Mouse (Mus musculus) heart, embryonic 14.5 days (tissue): ENCODE data around the gene Dab2. TPM values are rescaled to one million over a fixed set of nuclear protein-coding genes. Genes with fewer than 3 reads are reported as not detected.

ENCODE experiments used
- ATAC-seq: fragments of 200-750 bp; cut with Nextera tagmentation; 2 replicates; pipeline ENCODE4 v1.8.0; 2017; ENCODE audit warnings: low read depth, moderate TSS enrichment; ENCODE audit not compliant: insufficient number of reproducible peaks, insufficient read depth, low FRiP score
- H3K27ac ChIP-seq, 2 experiments: fragments of 200-500 bp in 1 of 2; fragments of 300-500 bp in 1 of 2; sonication (generic) in 1 of 2; replicated peaks in 1 of 2; 2 replicates each; pipeline ENCODE4 v1.5.1; 2012 to 2014; ENCODE audit warnings: low read depth in 2 of 2, low read length in 2 of 2, control low read depth in 1 of 2, mild to moderate bottlenecking in 1 of 2, mixed read lengths in 1 of 2; ENCODE audit not compliant: control insufficient read depth in 1 of 2, insufficient read depth in 1 of 2
- H3K27me3 ChIP-seq: fragments of 300-500 bp; sonication (generic); 2 replicates; pipeline ENCODE4 v1.6.1; 2014; ENCODE audit warnings: mild to moderate bottlenecking, low read length, control low read depth; ENCODE audit not compliant: control insufficient read depth, insufficient read depth
- H3K36me3 ChIP-seq: fragments of 300-500 bp; sonication (generic); 2 replicates; pipeline ENCODE4 v1.6.1; 2014; ENCODE audit warnings: mild to moderate bottlenecking, control low read depth, low read length, mixed read lengths; ENCODE audit not compliant: control insufficient read depth, insufficient read depth
- H3K4me1 ChIP-seq, 2 experiments: fragments of 200-500 bp in 1 of 2; fragments of 300-500 bp in 1 of 2; sonication (generic) in 1 of 2; 2 replicates each; pipeline ENCODE4 v1.6.1; 2012 to 2014; ENCODE audit warnings: low read length in 2 of 2, control low read depth in 1 of 2, mixed read lengths in 1 of 2; ENCODE audit not compliant: control insufficient read depth in 2 of 2, insufficient read depth in 2 of 2
- H3K4me2 ChIP-seq: fragments of 300-500 bp; sonication (generic); 2 replicates; pipeline ENCODE4 v1.6.1; 2014; ENCODE audit warnings: mild to moderate bottlenecking, low read length
- H3K4me3 ChIP-seq, 2 experiments: fragments of 200-500 bp in 1 of 2; fragments of 300-500 bp in 1 of 2; sonication (generic) in 1 of 2; 2 replicates each; pipeline ENCODE4 v1.5.1; 2012 to 2014; ENCODE audit warnings: low read length in 2 of 2, mild to moderate bottlenecking in 2 of 2, control low read depth in 1 of 2, low read depth in 1 of 2, moderate library complexity in 1 of 2; ENCODE audit not compliant: control insufficient read depth in 1 of 2, insufficient read depth in 1 of 2
- H3K9ac ChIP-seq: fragments of 300-500 bp; sonication (generic); 2 replicates; pipeline ENCODE4 v1.6.1; 2014; ENCODE audit warnings: mild to moderate bottlenecking, low read length
- H3K9me3 ChIP-seq: fragments of 300-500 bp; sonication (generic); 2 replicates; pipeline ENCODE4 v1.6.1; 2016; ENCODE audit warnings: low read length, control low read depth; ENCODE audit not compliant: control insufficient read depth
- WGBS: fragments of 180-500 bp; shearing (Covaris S2); extraction: QIAGEN DNeasy Blood & Tissue Kit; methylation state at CpG from one replicate; pipeline ENCODE4 v1.1.7; 2014; 5-methylcytosine and 5-hydroxymethylcytosine counted together
- polyA plus RNA-seq: library from polyadenylated mRNA; unstranded; fragments of >200 nt; fragmentation: Nextera tagmentation; extraction: Ambion mirVana; gene quantifications from 2 replicates; pipeline ENCODE4 v1.2.1, GENCODE M21; 2014

Dab2 gene
- polyA plus RNA-seq, 1 experiment from 2014 or later = 36.4 TPM

- Histone ChIP-seq H3K9me3 (no peaks in the 10 kb centered on the region), H3K36me3 (no peaks in the 10 kb centered on the region), H3K27me3 (no peaks in the 10 kb centered on the region), H3K9ac (no peak overlapping the region), H3K4me3 (no peak overlapping the region), H3K4me1 (peaks cover 2 to 10% of the 10 kb centered on the region in 2 experiments; a peak in 1 of 4 replicates), H3K4me2 (no peak overlapping the region), H3K27ac (no peak overlapping the region)
- WGBS = 84% methylated on average over 8 of the region's 8 CpGs
- no peak for ATAC-seq
Observed at GRCm38 (mm10) chr15:6409031-6409430, 109.4 kb downstream of the Dab2 start.

GRCm38 (mm10) chr15:6410161-6410560 is 110.6 kb downstream of the Dab2 start:
- Histone ChIP-seq H3K27ac (no peak overlapping the region), H3K9me3 (no peaks in the 10 kb centered on the region), H3K36me3 (no peaks in the 10 kb centered on the region), H3K4me1 (peaks cover 2 to 10% of the 10 kb centered on the region in 2 experiments; a peak in 1 of 4 replicates), H3K9ac (no peak overlapping the region), H3K4me3 (no peak overlapping the region), H3K4me2 (no peak overlapping the region), H3K27me3 (no peaks in the 10 kb centered on the region)
- ATAC-seq = no peak
- 82% methylated on average over 3 of the region's 3 CpGs for WGBS

GRCm38 (mm10) chr15:6411334-6411733 is 111.7 kb downstream of the Dab2 start:
- ATAC-seq = no peak

GRCm38 (mm10) chr15:6415317-6415716 is 115.7 kb downstream of the Dab2 start:
- Histone ChIP-seq H3K4me1 (peaks cover 2 to 10% of the 10 kb centered on the region in 2 experiments; a peak in 1 of 4 replicates), H3K9me3 (no peaks in the 10 kb centered on the region), H3K27me3 (no peaks in the 10 kb centered on the region), H3K36me3 (peaks cover 27% of the 10 kb centered on the region), H3K9ac (no peak overlapping the region), H3K27ac (no peak overlapping the region), H3K4me3 (no peak overlapping the region), H3K4me2 (no peak overlapping the region)
- 81% methylated on average over 5 of the region's 5 CpGs for WGBS
- no peak for ATAC-seq

More at GRCm38 (mm10) chr15:6411334-6411733, 111.7 kb downstream of the Dab2 start:
- no peak overlapping the region for H3K9ac ChIP-seq
- no peak overlapping the region for H3K4me3 ChIP-seq
- WGBS = 71% methylated on average over 6 of the region's 6 CpGs
- 0 out of 2 replicates have a peak, but pooled peaks cover under 1% of the 10 kb centered on the region for H3K36me3 ChIP-seq
- no peaks in the 10 kb centered on the region for H3K9me3 ChIP-seq
- H3K27ac ChIP-seq = no peak overlapping the region
- H3K4me2 ChIP-seq = no peak overlapping the region
- H3K27me3 ChIP-seq = no peaks in the 10 kb centered on the region
- H3K4me1 ChIP-seq = peaks cover 2 to 10% of the 10 kb centered on the region in 2 experiments; a peak in 1 of 4 replicates

- 85% methylated on average over 7 of the region's 7 CpGs for WGBS
- ATAC-seq = no peak
Observed at GRCm38 (mm10) chr15:6431777-6432176, 132.2 kb downstream of the Dab2 start.

GRCm38 (mm10) chr15:6432411-6432810 is 132.8 kb downstream of the Dab2 start:
- H3K4me1 ChIP-seq = no peaks in the 10 kb centered on the region
- H3K27ac ChIP-seq = no peak overlapping the region
- no peak overlapping the region for H3K4me2 ChIP-seq
- ATAC-seq = no peak
- H3K9ac ChIP-seq = no peak overlapping the region
- H3K4me3 ChIP-seq = no peak overlapping the region
- no peaks in the 10 kb centered on the region for H3K27me3 ChIP-seq
- H3K36me3 ChIP-seq = peaks cover 49% of the 10 kb centered on the region
- H3K9me3 ChIP-seq = no peaks in the 10 kb centered on the region
- 89% methylated on average over 7 of the region's 7 CpGs for WGBS

More at GRCm38 (mm10) chr15:6431777-6432176, 132.2 kb downstream of the Dab2 start:
- no peaks in the 10 kb centered on the region for H3K9me3 ChIP-seq
- H3K4me2 ChIP-seq = no peak overlapping the region
- no peak overlapping the region for H3K4me3 ChIP-seq
- peaks cover 52% of the 10 kb centered on the region for H3K36me3 ChIP-seq
- no peak overlapping the region for H3K27ac ChIP-seq
- no peaks in the 10 kb centered on the region for H3K27me3 ChIP-seq
- H3K4me1 ChIP-seq = no peaks in the 10 kb centered on the region
- no peak overlapping the region for H3K9ac ChIP-seq

- no peaks in the 10 kb centered on the region for H3K27me3 ChIP-seq
- no peaks in the 10 kb centered on the region for H3K4me1 ChIP-seq
- ATAC-seq = no peak
- no peak overlapping the region for H3K4me2 ChIP-seq
- no peak overlapping the region for H3K9ac ChIP-seq
- H3K9me3 ChIP-seq = no peaks in the 10 kb centered on the region
- H3K27ac ChIP-seq = no peak overlapping the region
- WGBS = 87% methylated on average over 7 of the region's 7 CpGs
- no peak overlapping the region for H3K4me3 ChIP-seq
- peaks cover 44% of the 10 kb centered on the region for H3K36me3 ChIP-seq
Observed at GRCm38 (mm10) chr15:6435281-6435680, 135.7 kb downstream of the Dab2 start.

GRCm38 (mm10) chr15:6435773-6436172 is 136.2 kb downstream of the Dab2 start:
- H3K36me3 ChIP-seq = peaks cover 42% of the 10 kb centered on the region
- WGBS = 50% methylated on average over 2 of the region's 2 CpGs
- H3K9me3 ChIP-seq = no peaks in the 10 kb centered on the region
- no peak for ATAC-seq
- H3K27ac ChIP-seq = no peak overlapping the region
- no peak overlapping the region for H3K4me2 ChIP-seq
- no peak overlapping the region for H3K9ac ChIP-seq
- no peaks in the 10 kb centered on the region for H3K27me3 ChIP-seq
- no peaks in the 10 kb centered on the region for H3K4me1 ChIP-seq
- no peak overlapping the region for H3K4me3 ChIP-seq
